Mouse (Mus musculus): ENCODE measurements around the gene Taok3. TPM values are rescaled to one million over a fixed set of nuclear protein-coding genes. Genes with fewer than 3 reads are reported as not detected.

Taok3 gene
- polyA plus RNA-seq, 1 experiment from 2014 or later = 47.0 TPM

GRCm38 (mm10) chr5:117118850-117119249, 1.1 kb upstream of the Taok3 start:
- ATAC-seq (ENCODE audit: low FRiP score) = no peak
- H3K27ac ChIP-seq = no peak overlapping the region
- 53% methylated on average over 8 of the region's 8 CpGs for WGBS
- H3K4me3 ChIP-seq = no peak overlapping the region
- no peak overlapping the region for H3K9ac ChIP-seq
- H3K4me2 ChIP-seq = peak overlapping the region; percentile 74
- H3K27me3 ChIP-seq = peaks cover 16% of the 10 kb centered on the region
- H3K4me1 ChIP-seq (replicated peaks) = peaks cover 41% of the 10 kb centered on the region
- no peaks in the 10 kb centered on the region for H3K9me3 ChIP-seq
- H3K36me3 ChIP-seq = no peaks in the 10 kb centered on the region

GRCm38 (mm10) chr5:117120489-117121466, 849 bp downstream of the Taok3 start:
- H3K9me3 ChIP-seq = no peaks in the 10 kb centered on the region

GRCm38 (mm10) chr5:117121657-117122056, 1.7 kb downstream of the Taok3 start:
- H3K9me3 ChIP-seq = no peaks in the 10 kb centered on the region
- no peak for ATAC-seq (ENCODE audit: low FRiP score)
- no peaks in the 10 kb centered on the region; the same call in 1 of the 2 replicates for H3K36me3 ChIP-seq
- WGBS = 8% methylated on average over 2 of the region's 2 CpGs
- no peak overlapping the region; the same call in 1 of the 2 replicates for H3K4me3 ChIP-seq
- no peak overlapping the region for H3K27ac ChIP-seq
- H3K9ac ChIP-seq = no peak overlapping the region
- peaks cover 16% of the 10 kb centered on the region for H3K27me3 ChIP-seq
- H3K4me1 ChIP-seq (replicated peaks) = peaks cover 28% of the 10 kb centered on the region
- peak overlapping the region; percentile 96 for H3K4me2 ChIP-seq

More at GRCm38 (mm10) chr5:117120489-117121466, 849 bp downstream of the Taok3 start:
- WGBS = under 1% methylated on average over 40 of the region's 40 CpGs
- Histone ChIP-seq H3K27me3 (peaks cover 16% of the 10 kb centered on the region), H3K4me1 (replicated peaks) (peaks cover 28% of the 10 kb centered on the region), H3K9ac (peak overlapping the region; percentile 81), H3K27ac (no peak overlapping the region), H3K4me3 (peak overlapping the region; percentile 76), H3K36me3 (no peaks in the 10 kb centered on the region; the same call in 1 of the 2 replicates), H3K4me2 (peak overlapping the region; percentile 96)
- no peak for ATAC-seq (ENCODE audit: low FRiP score)

- peaks cover 16% of the 10 kb centered on the region for H3K27me3 ChIP-seq
- no peaks in the 10 kb centered on the region; the same call in 1 of the 2 replicates for H3K36me3 ChIP-seq
- 90% methylated on average over 6 of the region's 6 CpGs for WGBS
These were observed 3.2 kb downstream of the Taok3 start for GRCm38 (mm10) chr5:117123102-117123501.

GRCm38 (mm10) chr5:117123840-117124239, 3.9 kb downstream of the Taok3 start:
- 93% methylated on average over 4 of the region's 4 CpGs for WGBS
- Histone ChIP-seq H3K9ac (no peak overlapping the region), H3K9me3 (no peaks in the 10 kb centered on the region), H3K4me1 (replicated peaks) (peaks cover 25% of the 10 kb centered on the region), H3K27me3 (peaks cover 16% of the 10 kb centered on the region), H3K27ac (no peak overlapping the region), H3K36me3 (no peaks in the 10 kb centered on the region; the same call in 1 of the 2 replicates), H3K4me3 (no peak overlapping the region), H3K4me2 (no peak overlapping the region)
- ATAC-seq (ENCODE audit: low FRiP score) = no peak

More at GRCm38 (mm10) chr5:117123102-117123501, 3.2 kb downstream of the Taok3 start:
- H3K9me3 ChIP-seq = no peaks in the 10 kb centered on the region
- H3K27ac ChIP-seq = no peak overlapping the region
- no peak overlapping the region for H3K4me3 ChIP-seq
- no peak for ATAC-seq (ENCODE audit: low FRiP score)
- H3K9ac ChIP-seq = no peak overlapping the region
- peaks cover 28% of the 10 kb centered on the region for H3K4me1 ChIP-seq (replicated peaks)
- no peak overlapping the region for H3K4me2 ChIP-seq

- no peaks in the 10 kb centered on the region; the same call in 1 of the 2 replicates for H3K36me3 ChIP-seq
- H3K4me1 ChIP-seq (replicated peaks) = peaks cover 16% of the 10 kb centered on the region
- peaks cover 14% of the 10 kb centered on the region for H3K27me3 ChIP-seq
- H3K9ac ChIP-seq = no peak overlapping the region
- no peaks in the 10 kb centered on the region for H3K9me3 ChIP-seq
- WGBS = 82% methylated on average over 16 of the region's 16 CpGs
- ATAC-seq (ENCODE audit: low FRiP score) = no peak
- no peak overlapping the region for H3K27ac ChIP-seq
- no peak overlapping the region for H3K4me2 ChIP-seq
- H3K4me3 ChIP-seq = no peak overlapping the region
These were observed 5.8 kb downstream of the Taok3 start for GRCm38 (mm10) chr5:117125482-117126346.

- Histone ChIP-seq H3K27ac (no peak overlapping the region), H3K9me3 (no peaks in the 10 kb centered on the region), H3K36me3 (no peaks in the 10 kb centered on the region; the same call in 1 of the 2 replicates), H3K9ac (no peak overlapping the region), H3K4me3 (no peak overlapping the region), H3K27me3 (peaks cover 3% of the 10 kb centered on the region; the same call in 1 of the 2 replicates), H3K4me1 (replicated peaks) (0 out of 2 replicates have a peak, but pooled peaks cover 4% of the 10 kb centered on the region), H3K4me2 (no peak overlapping the region)
- ATAC-seq (ENCODE audit: low FRiP score) = no peak
- 93% methylated on average over 4 of the region's 4 CpGs for WGBS
These were observed 7.1 kb downstream of the Taok3 start for GRCm38 (mm10) chr5:117127051-117127450.

- no peak overlapping the region for H3K4me3 ChIP-seq
- H3K27ac ChIP-seq = no peak overlapping the region
- WGBS = 95% methylated on average over 15 of the region's 15 CpGs
- ATAC-seq (ENCODE audit: low FRiP score) = no peak
- peaks cover 8% of the 10 kb centered on the region for H3K4me1 ChIP-seq (replicated peaks)
- H3K9me3 ChIP-seq = no peaks in the 10 kb centered on the region
- H3K36me3 ChIP-seq = no peaks in the 10 kb centered on the region
- no peaks in the 10 kb centered on the region for H3K27me3 ChIP-seq
- H3K9ac ChIP-seq = no peak overlapping the region
- no peak overlapping the region for H3K4me2 ChIP-seq
These were observed 10.8 kb downstream of the Taok3 start for GRCm38 (mm10) chr5:117130726-117131125.

GRCm38 (mm10) chr5:117133446-117134065, 13.6 kb downstream of the Taok3 start:
- Histone ChIP-seq H3K9me3 (no peaks in the 10 kb centered on the region), H3K27me3 (no peaks in the 10 kb centered on the region), H3K36me3 (no peaks in the 10 kb centered on the region), H3K4me3 (no peak overlapping the region), H3K4me1 (replicated peaks) (peaks cover 19% of the 10 kb centered on the region), H3K9ac (no peak overlapping the region), H3K27ac (no peak overlapping the region), H3K4me2 (no peak overlapping the region)
- WGBS = 87% methylated on average over 17 of the region's 17 CpGs
- no peak for ATAC-seq (ENCODE audit: low FRiP score)

- no peaks in the 10 kb centered on the region for H3K36me3 ChIP-seq
- no peaks in the 10 kb centered on the region for H3K9me3 ChIP-seq
- no peak overlapping the region for H3K4me3 ChIP-seq
- peaks cover 19% of the 10 kb centered on the region for H3K4me1 ChIP-seq (replicated peaks)
- no peak overlapping the region for H3K4me2 ChIP-seq
- ATAC-seq (ENCODE audit: low FRiP score) = no peak
- WGBS = 86% methylated on average over 19 of the region's 19 CpGs
- H3K27me3 ChIP-seq = no peaks in the 10 kb centered on the region
- H3K9ac ChIP-seq = no peak overlapping the region
- no peak overlapping the region for H3K27ac ChIP-seq
These were observed 14.3 kb downstream of the Taok3 start for GRCm38 (mm10) chr5:117134066-117134888.

- WGBS = 79% methylated on average over 3 of the region's 3 CpGs
- H3K27ac ChIP-seq = no peak overlapping the region
- no peaks in the 10 kb centered on the region for H3K36me3 ChIP-seq
- 0 out of 2 replicates have a peak overlapping the region, but pooled peaks have one; percentile 8 for H3K9ac ChIP-seq
- no peak overlapping the region for H3K4me2 ChIP-seq
- no peaks in the 10 kb centered on the region for H3K9me3 ChIP-seq
- H3K4me1 ChIP-seq (replicated peaks) = peaks cover 19% of the 10 kb centered on the region
- no peak for ATAC-seq (ENCODE audit: low FRiP score)
- no peaks in the 10 kb centered on the region for H3K27me3 ChIP-seq
- H3K4me3 ChIP-seq = no peak overlapping the region
These were observed 15.0 kb downstream of the Taok3 start for GRCm38 (mm10) chr5:117134889-117135456.

All from hindbrain, embryonic 13.5 days (tissue).